Mouse (Mus musculus) layer of hippocampus, adult 2 months (tissue): Measurements from ENCODE around the gene Tmem54. TPM values are rescaled to one million over a fixed set of nuclear protein-coding genes. Genes with fewer than 3 reads are reported as not detected.

ENCODE experiments used
- DNase-seq, 2 experiments: peaks; one replicate each; pipeline ENCODE4 v3.0.0; 2022; ENCODE audit warnings: low spot score in 2 of 2
- H3K27ac ChIP-seq: fragments of 200-600 bp; 2 replicates; pipeline ENCODE4 v1.8.1; 2022
- H3K4me3 ChIP-seq: fragments of 200-600 bp; 2 replicates; pipeline ENCODE4 v1.8.1; 2022; ENCODE audit warnings: mild to moderate bottlenecking
- CTCF ChIP-seq: fragments of 200-600 bp; conservative IDR thresholded peaks from 2 replicates; pipeline ENCODE4 v1.8.1; 2022; ENCODE audit warnings: antibody characterized with exemption, mild to moderate bottlenecking, moderate library complexity
- total RNA-seq, 2 experiments: library from RNA; stranded (reverse); gene quantifications; 2 replicates each; pipeline ENCODE4 v1.2.3; 2021

The Tmem54 gene
- total RNA-seq, 2 experiments from 2014 or later: not detected

GRCm38 (mm10) chr4:129158549-129158948 lies 53.2 kb downstream of the Tmem54 start:
- no peak for TF ChIP-seq CTCF
- Histone ChIP-seq H3K27ac (peak overlapping the region; percentile 58), H3K4me3 (no peak overlapping the region)
- no peak for DNase-seq

GRCm38 (mm10) chr4:129161076-129161475 lies 55.7 kb downstream of the Tmem54 start:
- no peak overlapping the region for H3K27ac ChIP-seq
- no peak for DNase-seq
- H3K4me3 ChIP-seq: no peak overlapping the region
- TF ChIP-seq CTCF: no peak

Other genes with a start within 250 kb of the Tmem54 start
- 10 to 100 TPM; 13.0 to 14.2 TPM for gene Trim62, start 222.0 kb upstream of the Tmem54 start, total RNA-seq
- gene Azin2, start 143.1 kb upstream of the Tmem54 start, total RNA-seq: 10 to 100 TPM; 35.2 to 39.9 TPM
- gene Ak2, start 113.6 kb upstream of the Tmem54 start, total RNA-seq: 10 to 100 TPM; 26.1 to 29.1 TPM
- 10 to 100 TPM; 41.0 to 42.4 TPM for gene Rnf19b, start 47.3 kb upstream of the Tmem54 start, total RNA-seq
- 1,000 to 10,000 TPM; 2,418 to 2,601 TPM for gene Hpca, start 16.5 kb downstream of the Tmem54 start, total RNA-seq
- gene Fndc5, start 31.5 kb downstream of the Tmem54 start, total RNA-seq: 10 to 100 TPM; 77.5 to 78.6 TPM
- gene S100pbp, start 84.2 kb downstream of the Tmem54 start, total RNA-seq: 10 to 100 TPM; 33.6 to 36.0 TPM
- gene Yars, start 84.2 kb downstream of the Tmem54 start, total RNA-seq: 10 to 100 TPM; 93.4 to 95.1 TPM
- 1 to 10 TPM; 6.7 to 7.4 TPM for gene C77080, start 155.9 kb downstream of the Tmem54 start, total RNA-seq
- gene Sync, start 182.1 kb downstream of the Tmem54 start, total RNA-seq: 1 to 10 TPM in 1 of 2 experiments, under 1 TPM in 1; 0.98 to 1.1 TPM
- gene Rbbp4, start 229.8 kb downstream of the Tmem54 start, total RNA-seq: 100 to 1,000 TPM; 117 to 130 TPM
- gene Zbtb8os, start 230.1 kb downstream of the Tmem54 start, total RNA-seq: 10 to 100 TPM; 31.8 to 32.3 TPM